Mouse (Mus musculus): Measurements from ENCODE around the gene 1700028P14Rik. TPM values are rescaled to one million over a fixed set of nuclear protein-coding genes. Genes with fewer than 3 reads are reported as not detected.
A peak's percentile ranks its signal among the peaks of the same experiment; 100 is the strongest.

Gene 1700028P14Rik
- polyA plus RNA-seq, 1 experiment from 2014 or later: not detected

- WGBS: 92% methylated on average over 11 of the region's 11 CpGs
- H3K4me1 ChIP-seq: no peaks in the 10 kb centered on the region
- no peaks in the 10 kb centered on the region for H3K27me3 ChIP-seq
- H3K4me3 ChIP-seq: no peak overlapping the region
- no peaks in the 10 kb centered on the region for H3K9me3 ChIP-seq
- no peaks in the 10 kb centered on the region for H3K36me3 ChIP-seq
- no peak overlapping the region for H3K27ac ChIP-seq (replicated peaks)
- no peak overlapping the region for H3K4me2 ChIP-seq (replicated peaks)
- no peak overlapping the region for H3K9ac ChIP-seq (replicated peaks)
- ATAC-seq (ENCODE audit: low FRiP score, low read depth): no peak
These were observed 73.8 kb downstream of the 1700028P14Rik start for GRCm38 (mm10) chr19:23578606-23579355.

DNA sequence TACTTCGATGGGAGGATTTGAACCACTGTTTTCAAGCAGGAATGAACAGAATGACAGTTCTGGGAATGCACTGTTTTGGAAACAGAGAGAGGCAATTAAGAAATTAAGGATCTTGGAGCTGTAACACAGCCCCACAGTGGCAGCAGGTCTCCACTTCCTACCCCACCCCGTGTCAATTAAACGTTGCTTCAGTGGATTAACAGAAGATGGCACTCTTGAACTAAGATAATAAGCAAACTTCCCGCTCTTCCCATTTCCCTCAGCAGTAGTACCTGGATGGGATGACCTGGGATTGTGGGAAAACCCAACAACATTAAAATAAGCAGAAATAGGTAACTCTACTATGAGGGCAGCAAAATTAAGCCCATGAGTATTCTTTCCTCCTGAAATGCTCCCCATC lies 75.9 kb downstream of the 1700028P14Rik start:
- no peak overlapping the region for H3K9ac ChIP-seq (replicated peaks)
- H3K4me1 ChIP-seq: no peaks in the 10 kb centered on the region
- H3K4me2 ChIP-seq (replicated peaks): no peak overlapping the region
- H3K9me3 ChIP-seq: no peaks in the 10 kb centered on the region
- no peaks in the 10 kb centered on the region for H3K27me3 ChIP-seq
- ATAC-seq (ENCODE audit: low FRiP score, low read depth): no peak
- H3K27ac ChIP-seq (replicated peaks): no peak overlapping the region
- no peak overlapping the region for H3K4me3 ChIP-seq
- 51% methylated on average over 4 of the region's 4 CpGs for WGBS
- H3K36me3 ChIP-seq: no peaks in the 10 kb centered on the region

GRCm38 (mm10) chr19:23563693-23564092 lies 88.9 kb downstream of the 1700028P14Rik start:
- no peak overlapping the region for H3K4me3 ChIP-seq
- ATAC-seq (ENCODE audit: low FRiP score, low read depth): no peak
- no peaks in the 10 kb centered on the region for H3K27me3 ChIP-seq
- no peak overlapping the region for H3K4me2 ChIP-seq (replicated peaks)
- H3K9me3 ChIP-seq: no peaks in the 10 kb centered on the region
- 89% methylated on average over 5 of the region's 5 CpGs for WGBS
- no peaks in the 10 kb centered on the region for H3K36me3 ChIP-seq
- H3K4me1 ChIP-seq: no peaks in the 10 kb centered on the region
- H3K9ac ChIP-seq (replicated peaks): no peak overlapping the region
- H3K27ac ChIP-seq (replicated peaks): no peak overlapping the region

- ATAC-seq (ENCODE audit: low FRiP score, low read depth): no peak
- 97% methylated on average over 4 of the region's 4 CpGs for WGBS
- Histone ChIP-seq H3K27me3 (no peaks in the 10 kb centered on the region), H3K36me3 (no peaks in the 10 kb centered on the region), H3K9ac (replicated peaks) (no peak overlapping the region), H3K27ac (replicated peaks) (no peak overlapping the region), H3K4me2 (replicated peaks) (no peak overlapping the region), H3K9me3 (no peaks in the 10 kb centered on the region), H3K4me3 (no peak overlapping the region), H3K4me1 (no peaks in the 10 kb centered on the region)
These were observed 90.0 kb downstream of the 1700028P14Rik start for GRCm38 (mm10) chr19:23562588-23562987.

DNA sequence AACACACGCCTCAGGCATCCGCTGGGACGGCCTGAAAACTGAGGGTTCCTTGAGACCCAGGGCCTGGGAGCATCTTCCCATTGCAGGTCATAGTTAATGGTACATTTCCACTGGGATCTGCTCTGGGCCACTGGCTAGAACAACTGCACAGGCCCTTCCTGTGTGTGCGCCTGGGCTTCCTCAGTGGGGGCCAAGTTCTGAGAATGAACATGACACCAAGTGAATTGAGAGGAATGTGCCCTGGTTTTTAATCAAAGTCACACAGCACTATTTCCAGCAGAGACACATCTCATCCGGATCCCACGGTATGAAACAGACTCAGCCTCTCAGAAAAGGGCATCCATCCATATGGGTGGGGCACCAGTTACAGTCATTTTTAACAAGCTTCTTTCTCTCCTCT lies 90.6 kb downstream of the 1700028P14Rik start:
- H3K4me3 ChIP-seq: no peak overlapping the region
- H3K9me3 ChIP-seq: no peaks in the 10 kb centered on the region
- 83% methylated on average over 6 of the region's 6 CpGs for WGBS
- H3K4me2 ChIP-seq (replicated peaks): no peak overlapping the region
- H3K27me3 ChIP-seq: no peaks in the 10 kb centered on the region
- no peaks in the 10 kb centered on the region for H3K4me1 ChIP-seq
- no peak for ATAC-seq (ENCODE audit: low FRiP score, low read depth)
- H3K36me3 ChIP-seq: no peaks in the 10 kb centered on the region
- H3K27ac ChIP-seq (replicated peaks): no peak overlapping the region
- no peak overlapping the region for H3K9ac ChIP-seq (replicated peaks)

DNA sequence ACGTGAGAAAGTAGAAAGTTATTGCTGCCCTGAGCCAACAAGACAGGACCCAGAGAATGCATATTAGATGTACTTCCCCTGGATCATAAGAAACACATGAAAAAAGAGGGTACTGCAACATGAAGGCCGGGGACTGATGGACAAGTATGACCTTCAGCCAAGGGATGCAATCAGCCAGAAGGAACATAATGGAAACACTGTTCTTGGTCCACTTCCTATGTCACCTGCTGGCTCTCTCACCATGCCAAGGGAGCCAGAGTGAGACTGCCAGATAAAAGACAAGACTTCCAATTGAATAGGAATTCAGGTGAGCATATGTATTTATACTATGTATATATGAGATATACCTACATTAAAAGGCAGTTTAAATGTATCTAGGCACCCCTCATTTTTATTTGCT lies 99.2 kb downstream of the 1700028P14Rik start:
- no peaks in the 10 kb centered on the region for H3K9me3 ChIP-seq
- no peaks in the 10 kb centered on the region for H3K27me3 ChIP-seq
- H3K36me3 ChIP-seq: no peaks in the 10 kb centered on the region
- H3K4me1 ChIP-seq: no peaks in the 10 kb centered on the region
- no peak overlapping the region for H3K4me3 ChIP-seq
- no peak overlapping the region for H3K4me2 ChIP-seq (replicated peaks)
- ATAC-seq (ENCODE audit: low FRiP score, low read depth): no peak
- 78% methylated on average over 2 of the region's 2 CpGs for WGBS
- H3K9ac ChIP-seq (replicated peaks): no peak overlapping the region
- H3K27ac ChIP-seq (replicated peaks): no peak overlapping the region

DNA sequence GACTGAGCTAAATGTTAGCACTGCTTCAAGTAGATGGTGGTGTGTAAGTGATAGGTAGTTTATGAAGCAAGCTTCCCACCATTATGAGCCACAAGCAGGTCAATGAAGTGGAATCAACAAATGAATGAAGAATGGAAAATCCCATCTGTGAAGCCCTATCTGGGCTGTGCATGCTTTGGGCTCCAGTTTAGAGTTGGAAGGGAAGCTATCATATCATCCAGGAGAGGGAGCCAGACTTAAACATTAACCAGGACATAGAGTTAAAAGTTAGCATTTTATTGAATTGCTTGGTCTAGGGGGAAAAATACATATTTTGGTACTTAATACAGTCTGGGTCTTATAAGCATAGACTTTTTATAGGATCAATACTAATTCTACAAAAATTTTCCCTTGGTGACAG lies 107.0 kb downstream of the 1700028P14Rik start:
- Histone ChIP-seq H3K9ac (replicated peaks) (no peak overlapping the region), H3K27me3 (no peaks in the 10 kb centered on the region), H3K4me3 (no peak overlapping the region), H3K9me3 (no peaks in the 10 kb centered on the region), H3K4me2 (replicated peaks) (no peak overlapping the region), H3K27ac (replicated peaks) (no peak overlapping the region), H3K4me1 (peaks cover 6% of the 10 kb centered on the region; the same call in 1 of the 2 replicates), H3K36me3 (no peaks in the 10 kb centered on the region)
- ATAC-seq (ENCODE audit: low FRiP score, low read depth): no peak

GRCm38 (mm10) chr19:23543244-23544004 lies 109.2 kb downstream of the 1700028P14Rik start:
- Histone ChIP-seq H3K4me3 (no peak overlapping the region), H3K27ac (replicated peaks) (no peak overlapping the region), H3K9ac (replicated peaks) (no peak overlapping the region), H3K36me3 (no peaks in the 10 kb centered on the region), H3K9me3 (no peaks in the 10 kb centered on the region), H3K27me3 (no peaks in the 10 kb centered on the region), H3K4me2 (replicated peaks) (no peak overlapping the region), H3K4me1 (peaks cover 6% of the 10 kb centered on the region; the same call in 1 of the 2 replicates)
- WGBS: 66% methylated on average over 11 of the region's 11 CpGs
- peak; percentile 58; the same call in 1 of the 2 replicates for ATAC-seq (ENCODE audit: low FRiP score, low read depth)

- H3K9me3 ChIP-seq: no peaks in the 10 kb centered on the region
- 85% methylated on average over 4 of the region's 4 CpGs for WGBS
These were observed 109.9 kb downstream of the 1700028P14Rik start for GRCm38 (mm10) chr19:23542759-23543158.

DNA sequence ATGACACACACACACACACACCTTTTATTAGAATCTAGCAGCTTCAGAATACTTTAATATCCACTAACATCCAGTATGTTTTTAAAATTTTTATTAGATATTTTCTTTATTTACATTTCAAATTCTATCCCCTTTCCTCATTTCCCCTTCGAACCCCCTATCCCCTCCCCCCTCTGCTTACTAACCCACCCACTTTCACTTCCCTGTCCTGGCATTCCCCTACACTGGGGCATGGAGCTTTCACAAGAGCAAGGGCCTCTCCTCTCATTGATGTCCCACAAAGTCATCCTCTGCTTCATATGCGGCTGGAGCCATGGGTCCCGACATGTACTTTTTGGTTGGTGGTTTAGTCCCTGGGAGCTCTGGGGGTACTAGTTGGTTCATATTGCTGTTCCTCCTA lies 116.9 kb downstream of the 1700028P14Rik start:
- Histone ChIP-seq H3K27ac (replicated peaks) (no peak overlapping the region), H3K9ac (replicated peaks) (no peak overlapping the region), H3K4me1 (peaks cover 2% of the 10 kb centered on the region; the same call in 1 of the 2 replicates), H3K9me3 (no peaks in the 10 kb centered on the region), H3K4me3 (no peak overlapping the region), H3K4me2 (replicated peaks) (no peak overlapping the region), H3K36me3 (no peaks in the 10 kb centered on the region), H3K27me3 (no peaks in the 10 kb centered on the region)
- ATAC-seq (ENCODE audit: low FRiP score, low read depth): no peak
- 89% methylated on average over 3 of the region's 3 CpGs for WGBS

More at GRCm38 (mm10) chr19:23542759-23543158, 109.9 kb downstream of the 1700028P14Rik start:
- no peak overlapping the region for H3K9ac ChIP-seq (replicated peaks)
- no peaks in the 10 kb centered on the region for H3K36me3 ChIP-seq
- no peak overlapping the region for H3K4me2 ChIP-seq (replicated peaks)
- no peak for ATAC-seq (ENCODE audit: low FRiP score, low read depth)
- H3K4me3 ChIP-seq: no peak overlapping the region
- no peaks in the 10 kb centered on the region for H3K27me3 ChIP-seq
- no peak overlapping the region for H3K27ac ChIP-seq (replicated peaks)
- peaks cover 8% of the 10 kb centered on the region; the same call in 1 of the 2 replicates for H3K4me1 ChIP-seq

DNA sequence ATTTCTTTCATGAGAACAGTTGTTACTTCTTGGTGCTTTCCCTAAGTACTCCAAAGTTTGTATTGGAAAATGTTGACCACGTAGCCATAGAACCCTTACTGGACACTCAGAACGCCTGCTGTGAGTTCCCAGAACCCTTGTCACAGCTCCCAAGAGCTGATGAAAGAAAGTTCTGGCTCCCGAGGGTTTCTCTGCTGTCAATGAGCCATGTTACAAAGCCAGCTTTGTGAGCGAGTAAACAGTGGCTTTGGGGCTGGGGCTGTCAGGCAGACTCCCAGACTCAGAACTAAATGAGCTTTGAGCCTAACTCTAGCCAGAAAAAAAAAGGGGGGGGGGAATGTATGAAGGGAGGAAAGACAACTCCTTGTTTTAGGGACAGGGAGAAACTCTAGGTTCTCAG lies 120.7 kb downstream of the 1700028P14Rik start:
- no peak for ATAC-seq (ENCODE audit: low FRiP score, low read depth)
- no peak overlapping the region for H3K27ac ChIP-seq (replicated peaks)
- H3K27me3 ChIP-seq: no peaks in the 10 kb centered on the region
- WGBS: 29% methylated on average over 4 of the region's 4 CpGs
- no peak overlapping the region for H3K4me2 ChIP-seq (replicated peaks)
- H3K36me3 ChIP-seq: no peaks in the 10 kb centered on the region
- no peak overlapping the region for H3K9ac ChIP-seq (replicated peaks)
- no peaks in the 10 kb centered on the region for H3K9me3 ChIP-seq
- H3K4me3 ChIP-seq: no peak overlapping the region
- H3K4me1 ChIP-seq: no peaks in the 10 kb centered on the region

DNA sequence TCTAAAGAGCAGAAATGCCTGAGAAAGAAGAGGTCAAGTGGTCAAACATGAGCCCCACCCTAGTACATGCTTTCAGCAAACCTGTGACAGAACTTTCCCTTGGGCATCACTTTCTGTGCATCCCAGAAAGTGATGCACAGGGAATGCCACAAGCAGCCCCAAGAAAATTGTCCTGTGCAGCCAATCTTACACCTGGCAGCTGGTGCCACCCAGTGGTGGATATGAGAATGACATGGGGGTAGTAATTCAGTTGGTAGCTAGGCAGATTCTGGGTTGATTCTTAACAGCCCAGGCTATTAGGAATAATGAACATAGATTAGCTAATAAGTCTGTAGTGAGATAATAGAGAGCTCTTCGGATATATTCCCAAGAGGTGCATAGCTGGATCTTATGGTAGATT lies 128.9 kb downstream of the 1700028P14Rik start:
- Histone ChIP-seq H3K4me1 (no peaks in the 10 kb centered on the region), H3K27ac (replicated peaks) (no peak overlapping the region), H3K27me3 (no peaks in the 10 kb centered on the region), H3K36me3 (no peaks in the 10 kb centered on the region), H3K4me3 (no peak overlapping the region), H3K9me3 (no peaks in the 10 kb centered on the region), H3K4me2 (replicated peaks) (no peak overlapping the region), H3K9ac (replicated peaks) (no peak overlapping the region)
- 9% methylated on average over 1 of the region's 1 CpGs for WGBS
- peak; percentile 34; the same call in 1 of the 2 replicates for ATAC-seq (ENCODE audit: low FRiP score, low read depth)

Measured in midbrain, embryonic 12.5 days (tissue).